Mouse (Mus musculus) intestine, postnatal 0 days (tissue): Measurements from ENCODE around the gene Rere. TPM values are rescaled to one million over a fixed set of nuclear protein-coding genes. Genes with fewer than 3 reads are reported as not detected.

Experiments used
- ATAC-seq: fragments of 200-750 bp; cut with Nextera tagmentation; 2 replicates; pipeline ENCODE4 v1.8.0; 2017; ENCODE audit warnings: mild to moderate bottlenecking, moderate TSS enrichment, moderate library complexity
- H3K27ac ChIP-seq: fragments of 300-500 bp; sonication (generic); 2 replicates; pipeline ENCODE4 v1.5.1; 2014; ENCODE audit warnings: mild to moderate bottlenecking, low read depth, low read length, moderate library complexity
- H3K27me3 ChIP-seq: fragments of 300-500 bp; sonication (generic); replicated peaks from 2 replicates; pipeline ENCODE4 v1.6.1; 2014; ENCODE audit warnings: low read length, mixed read lengths; ENCODE audit not compliant: control insufficient read depth, insufficient read depth
- H3K36me3 ChIP-seq: fragments of 300-500 bp; sonication (generic); 2 replicates; pipeline ENCODE4 v1.6.1; 2014; ENCODE audit warnings: mild to moderate bottlenecking, moderate library complexity; ENCODE audit not compliant: control insufficient read depth, insufficient read depth
- H3K4me1 ChIP-seq: fragments of 300-500 bp; sonication (generic); replicated peaks from 2 replicates; pipeline ENCODE4 v1.6.1; 2014; ENCODE audit warnings: antibody characterized with exemption, low read length, mixed read lengths; ENCODE audit not compliant: control insufficient read depth, insufficient read depth
- H3K4me2 ChIP-seq: fragments of 300-500 bp; sonication (generic); replicated peaks from 2 replicates; pipeline ENCODE4 v1.6.1; 2014; ENCODE audit warnings: low read depth, mild to moderate bottlenecking, moderate library complexity
- H3K4me3 ChIP-seq: fragments of 300-500 bp; sonication (generic); 2 replicates; pipeline ENCODE4 v1.5.1; 2014; ENCODE audit warnings: low read depth, low read length
- H3K9ac ChIP-seq: fragments of 300-500 bp; sonication (generic); 2 replicates; pipeline ENCODE4 v1.6.1; 2014; ENCODE audit warnings: mild to moderate bottlenecking, low read depth, low read length
- H3K9me3 ChIP-seq: fragments of 300-500 bp; sonication (generic); 2 replicates; pipeline ENCODE4 v1.6.1; 2016; ENCODE audit warnings: mixed run types; ENCODE audit not compliant: control insufficient read depth
- CTCF ChIP-seq: sonication (generic); IDR thresholded peaks from 2 replicates; pipeline ENCODE4 v1.5.1; 2016; ENCODE audit warnings: low read depth, mild to moderate bottlenecking, control low read depth, antibody characterized with exemption, moderate library complexity
- WGBS: fragments of 180-500 bp; shearing (Covaris S2); extraction: QIAGEN DNeasy Blood & Tissue Kit; methylation state at CpG from one replicate; pipeline ENCODE4 v1.1.7; 2014; 5-methylcytosine and 5-hydroxymethylcytosine counted together
- polyA plus RNA-seq: library from polyadenylated mRNA; unstranded; fragments of >200 nt; fragmentation: Nextera tagmentation; extraction: Ambion mirVana; gene quantifications from 2 replicates; pipeline ENCODE4 v1.2.1, GENCODE M21; 2015

The Rere gene
- polyA plus RNA-seq, 1 experiment from 2014 or later = 22.4 TPM

DNA sequence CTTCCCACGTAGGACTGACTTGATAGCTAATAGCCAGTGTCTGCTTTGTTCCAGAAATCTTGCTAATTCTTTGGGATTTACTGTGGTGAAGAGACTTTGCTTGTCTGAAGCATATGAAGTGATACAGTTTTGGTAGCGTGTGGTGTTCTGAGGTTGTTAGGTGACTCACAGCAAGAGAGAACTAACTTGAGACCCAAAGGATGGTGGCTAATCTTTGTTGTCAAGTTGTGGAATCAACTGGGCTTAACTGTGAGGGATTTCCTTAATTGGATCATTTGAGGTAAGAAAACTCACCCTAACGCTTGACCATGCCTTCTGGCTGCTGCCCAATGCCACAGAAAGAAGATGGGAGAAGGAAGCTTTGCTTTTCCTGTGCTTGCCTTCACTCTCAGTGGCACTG, 63.1 kb downstream of the Rere start:
- H3K27ac ChIP-seq = no peak overlapping the region
- no peak for TF ChIP-seq CTCF
- 81% methylated on average over 3 of the region's 3 CpGs for WGBS

GRCm38 (mm10) chr4:150346651-150347386, 65.4 kb downstream of the Rere start:
- Histone ChIP-seq H3K27ac (no peak overlapping the region), H3K4me3 (no peak overlapping the region), H3K36me3 (no peaks in the 10 kb centered on the region), H3K9ac (no peak overlapping the region), H3K27me3 (no peaks in the 10 kb centered on the region), H3K4me1 (peaks cover 9% of the 10 kb centered on the region; the same call in 1 of the 2 replicates), H3K4me2 (peak overlapping the region; percentile 37), H3K9me3 (no peaks in the 10 kb centered on the region)
- ATAC-seq = peak; percentile 53
- no peak for TF ChIP-seq CTCF
- WGBS = 30% methylated on average over 4 of the region's 4 CpGs

More for the DNA sequence above, 63.1 kb downstream of the Rere start:
- H3K4me3 ChIP-seq = no peak overlapping the region
- H3K4me2 ChIP-seq = no peak overlapping the region
- no peaks in the 10 kb centered on the region for H3K4me1 ChIP-seq
- no peak overlapping the region for H3K9ac ChIP-seq
- no peak for ATAC-seq
- no peaks in the 10 kb centered on the region for H3K27me3 ChIP-seq
- H3K9me3 ChIP-seq = no peaks in the 10 kb centered on the region
- no peaks in the 10 kb centered on the region for H3K36me3 ChIP-seq

GRCm38 (mm10) chr4:150347387-150347672, 65.9 kb downstream of the Rere start:
- WGBS = 7% methylated on average over 2 of the region's 2 CpGs

GRCm38 (mm10) chr4:150349680-150350101, 68.2 kb downstream of the Rere start:
- H3K4me2 ChIP-seq = no peak overlapping the region
- TF ChIP-seq CTCF = no peak
- no peaks in the 10 kb centered on the region for H3K27me3 ChIP-seq
- no peak overlapping the region for H3K27ac ChIP-seq
- no peaks in the 10 kb centered on the region for H3K36me3 ChIP-seq
- no peaks in the 10 kb centered on the region for H3K9me3 ChIP-seq
- H3K4me1 ChIP-seq = peaks cover 11% of the 10 kb centered on the region; the same call in 1 of the 2 replicates
- no peak overlapping the region for H3K9ac ChIP-seq
- WGBS = 55% methylated on average over 6 of the region's 6 CpGs
- no peak overlapping the region for H3K4me3 ChIP-seq
- ATAC-seq = no peak

More at GRCm38 (mm10) chr4:150347387-150347672, 65.9 kb downstream of the Rere start:
- H3K9ac ChIP-seq = no peak overlapping the region
- H3K4me1 ChIP-seq = peaks cover 11% of the 10 kb centered on the region; the same call in 1 of the 2 replicates
- peak; percentile 79 for TF ChIP-seq CTCF
- H3K9me3 ChIP-seq = no peaks in the 10 kb centered on the region
- no peaks in the 10 kb centered on the region for H3K27me3 ChIP-seq
- ATAC-seq = no peak
- no peak overlapping the region for H3K4me3 ChIP-seq
- no peak overlapping the region for H3K27ac ChIP-seq
- H3K4me2 ChIP-seq = no peak overlapping the region
- no peaks in the 10 kb centered on the region for H3K36me3 ChIP-seq

DNA sequence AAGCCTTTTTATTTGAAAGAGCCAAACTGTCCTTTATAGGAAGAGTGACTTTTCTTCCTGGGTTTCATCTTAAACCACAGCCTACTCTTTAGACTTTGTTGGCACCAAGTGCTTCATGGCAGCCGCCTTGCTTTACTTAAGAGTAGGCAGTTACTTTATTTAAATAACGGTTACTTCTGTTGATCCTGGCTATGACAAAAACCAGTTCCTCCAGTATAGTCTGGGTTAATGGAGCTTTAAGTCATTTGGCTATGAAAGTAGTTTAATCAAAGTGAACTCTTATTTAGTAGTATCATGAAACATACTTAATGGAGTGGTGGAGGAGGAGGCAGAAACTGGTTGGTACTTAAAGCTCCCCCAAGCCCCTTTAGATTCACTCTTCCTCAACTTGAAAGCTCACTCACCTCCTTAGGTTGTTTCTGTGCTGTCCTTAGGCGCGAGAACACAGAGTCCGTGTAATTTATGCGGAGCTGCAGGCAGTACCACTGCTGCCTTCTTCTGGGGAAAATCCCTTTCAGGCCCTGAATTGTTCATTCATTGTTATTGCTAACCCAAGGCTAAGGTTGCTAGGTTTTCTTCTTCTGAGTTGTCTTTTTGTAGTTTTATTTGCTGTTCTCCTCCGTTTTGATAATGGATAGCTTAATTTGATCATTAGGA, 70.1 kb downstream of the Rere start:
- no peaks in the 10 kb centered on the region for H3K27me3 ChIP-seq
- H3K27ac ChIP-seq = no peak overlapping the region
- no peak for TF ChIP-seq CTCF
- H3K36me3 ChIP-seq = no peaks in the 10 kb centered on the region
- H3K9me3 ChIP-seq = no peaks in the 10 kb centered on the region
- no peak overlapping the region for H3K9ac ChIP-seq
- peaks cover 11% of the 10 kb centered on the region; the same call in 1 of the 2 replicates for H3K4me1 ChIP-seq
- H3K4me2 ChIP-seq = no peak overlapping the region
- 45% methylated on average over 7 of the region's 7 CpGs for WGBS
- no peak overlapping the region for H3K4me3 ChIP-seq
- ATAC-seq = no peak

DNA sequence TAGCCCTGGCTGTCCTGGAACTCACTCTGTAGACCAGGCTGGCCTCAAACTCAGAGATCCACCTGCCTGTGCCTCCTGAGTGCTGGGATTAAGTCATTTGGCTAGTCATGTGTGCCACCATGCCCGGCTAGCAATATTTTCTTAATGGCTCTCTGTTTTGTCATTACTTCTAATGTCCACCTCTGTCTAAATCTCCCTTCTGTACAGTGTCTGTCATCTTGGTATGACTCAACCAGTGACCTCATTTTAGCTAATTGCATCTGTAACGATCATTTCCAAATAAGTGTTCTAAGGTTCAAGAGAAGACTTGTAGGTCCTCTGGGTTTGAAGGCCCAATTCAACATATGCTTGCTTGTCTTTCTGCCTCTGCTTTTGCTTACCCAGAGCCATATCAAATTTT, 71.3 kb downstream of the Rere start:
- Histone ChIP-seq H3K4me2 (no peak overlapping the region), H3K27ac (no peak overlapping the region), H3K9ac (no peak overlapping the region), H3K4me3 (no peak overlapping the region), H3K4me1 (peaks cover 11% of the 10 kb centered on the region; the same call in 1 of the 2 replicates), H3K36me3 (no peaks in the 10 kb centered on the region), H3K27me3 (no peaks in the 10 kb centered on the region), H3K9me3 (no peaks in the 10 kb centered on the region)
- no peak for ATAC-seq
- TF ChIP-seq CTCF = no peak
- 67% methylated on average over 2 of the region's 2 CpGs for WGBS
